Mouse (Mus musculus) adrenal gland, adult (tissue): ENCODE measurements at regions not wholly inside any gene's neighbourhood (a gene's known extent, or its start where the extent isn't known, plus 50 kb on each side); places are given as distances from the start of the nearest gene placed in this dataset.

Source experiments
- DNase-seq, 2 experiments: peaks; one replicate each; pipeline ENCODE4 v3.0.0; 2022 to 2023; ENCODE audit warnings: low spot score in 1 of 2; ENCODE audit not compliant: inconsistent age in 2 of 2

- peak; percentile 46 to 90 for DNase-seq
These were observed 1000.2 kb upstream of the Edil3 start for GRCm38 (mm10) chr13:87821096-87821495.
